Mouse (Mus musculus) 3T3-L1 (cell line): ENCODE data around the gene Mrps18b.
"Not testable (repeated sequence)": the region's sequence is repeated elsewhere in the genome, so short reads cannot be mapped to it uniquely, and the experiment has no call there.

ENCODE experiments used
- DNase-seq: peaks from one replicate; pipeline ENCODE4 v3.0.0-alpha.2; 2015; ENCODE audit warnings: low read depth, low spot score

Mrps18b gene

GRCm38 (mm10) chr17:35916297-35917142 lies at the start of gene Mrps18b, which contains the start of gene Ppp1r10:
Gene Mrps18b, minus strand, starts transcription at chr17:35916389.
Gene Ppp1r10, plus strand, starts transcription at chr17:35916434.
- DNase-seq, result peak; percentile 99

- DNase-seq, result peak; percentile 61
Observed at GRCm38 (mm10) chr17:35963279-35963678, 47.1 kb upstream of the Mrps18b start.

- DNase-seq, result no peak
Observed at GRCm38 (mm10) chr17:35958533-35959223, 42.5 kb upstream of the Mrps18b start.

GRCm38 (mm10) chr17:35954665-35955064 lies 38.5 kb upstream of the Mrps18b start:
- DNase-seq, result no peak

GRCm38 (mm10) chr17:35952559-35952958 lies 36.4 kb upstream of the Mrps18b start:
- not testable (repeated sequence) for DNase-seq

- DNase-seq, result not testable (repeated sequence)
Observed at GRCm38 (mm10) chr17:35950946-35951345, 34.8 kb upstream of the Mrps18b start.

- peak; percentile 65 for DNase-seq
Observed at GRCm38 (mm10) chr17:35939941-35940340, 23.8 kb upstream of the Mrps18b start.

GRCm38 (mm10) chr17:35939108-35939507 lies 22.9 kb upstream of the Mrps18b start:
- no peak for DNase-seq

GRCm38 (mm10) chr17:35937700-35938348 lies 21.6 kb upstream of the Mrps18b start:
- DNase-seq, result peak; percentile 81

- not testable (repeated sequence) for DNase-seq
Observed at GRCm38 (mm10) chr17:35935763-35936162, 19.6 kb upstream of the Mrps18b start.

- no peak for DNase-seq
Observed at GRCm38 (mm10) chr17:35932608-35933007, 16.4 kb upstream of the Mrps18b start.

GRCm38 (mm10) chr17:35930627-35931026 lies 14.4 kb upstream of the Mrps18b start:
- DNase-seq, result no peak

GRCm38 (mm10) chr17:35929534-35929933 lies 13.3 kb upstream of the Mrps18b start:
- DNase-seq, result no peak

GRCm38 (mm10) chr17:35927471-35927870 lies 11.3 kb upstream of the Mrps18b start:
- no peak for DNase-seq

- DNase-seq, result no peak
Observed at GRCm38 (mm10) chr17:35923281-35923680, 7.1 kb upstream of the Mrps18b start.

GRCm38 (mm10) chr17:35922566-35922965 lies 6.4 kb upstream of the Mrps18b start:
- peak; percentile 40 for DNase-seq

- no peak for DNase-seq
Observed at GRCm38 (mm10) chr17:35921710-35922109, 5.5 kb upstream of the Mrps18b start.

GRCm38 (mm10) chr17:35920862-35921562 lies 4.8 kb upstream of the Mrps18b start:
- DNase-seq, result peak; percentile 79

- DNase-seq, result peak; percentile 26
Observed at GRCm38 (mm10) chr17:35920384-35920783, 4.2 kb upstream of the Mrps18b start.

GRCm38 (mm10) chr17:35919864-35920301 lies 3.7 kb upstream of the Mrps18b start:
- DNase-seq, result peak; percentile 34

- peak; percentile 99 for DNase-seq
Observed at GRCm38 (mm10) chr17:35919060-35919715, 3.0 kb upstream of the Mrps18b start.
